Mouse (Mus musculus) thymus, adult 2 months (tissue): ENCODE measurements around the gene Zfp513. TPM values are rescaled to one million over a fixed set of nuclear protein-coding genes. Genes with fewer than 3 reads are reported as not detected.

ENCODE experiments used
- DNase-seq: peaks from one replicate; pipeline ENCODE4 v3.0.0; 2021
- H3K27ac ChIP-seq: fragments of 200-500 bp; 2 replicates; pipeline ENCODE4 v1.5.1; 2012; ENCODE audit warnings: low read length, control low read depth; ENCODE audit not compliant: control insufficient read depth, insufficient read depth
- H3K27me3 ChIP-seq: fragments of 200-500 bp; 2 replicates; pipeline ENCODE4 v1.6.1; 2012; ENCODE audit warnings: mild to moderate bottlenecking, low read length, moderate library complexity, mixed read lengths; ENCODE audit not compliant: control insufficient read depth, insufficient read depth
- H3K36me3 ChIP-seq: fragments of 200-500 bp; 2 replicates; pipeline ENCODE4 v1.6.1; 2012; ENCODE audit warnings: mild to moderate bottlenecking, low read length, moderate library complexity; ENCODE audit not compliant: control insufficient read depth, insufficient read depth
- H3K4me1 ChIP-seq: fragments of 200-500 bp; replicated peaks from 2 replicates; pipeline ENCODE4 v1.6.1; 2012; ENCODE audit warnings: low read length; ENCODE audit not compliant: control insufficient read depth, insufficient read depth
- H3K4me3 ChIP-seq: fragments of 200-500 bp; 2 replicates; pipeline ENCODE4 v1.5.1; 2012; ENCODE audit warnings: mild to moderate bottlenecking, low read length, control low read depth, moderate library complexity; ENCODE audit not compliant: control insufficient read depth, insufficient read depth
- CTCF ChIP-seq: fragments of 200-500 bp; IDR thresholded peaks from 2 replicates; pipeline ENCODE4 v1.5.1; 2012; ENCODE audit warnings: mild to moderate bottlenecking, control low read depth, low read length, moderate library complexity, borderline replicate concordance; ENCODE audit not compliant: control insufficient read depth, poor library complexity, insufficient read depth; ENCODE audit errors: extremely low read depth
- POLR2A ChIP-seq: fragments of 200-500 bp; IDR thresholded peaks from 2 replicates; pipeline ENCODE4 v1.6.1; 2012; ENCODE audit warnings: mild to moderate bottlenecking, low read length, control low read depth, moderate library complexity; ENCODE audit not compliant: control insufficient read depth, poor library complexity, insufficient read depth; ENCODE audit errors: extremely low read depth
- WGBS: fragments of 180-500 bp; shearing (Covaris S2); methylation state at CpG from one replicate; pipeline ENCODE4 v1.1.7; 2018; 5-methylcytosine and 5-hydroxymethylcytosine counted together
- polyA plus RNA-seq: library from polyadenylated mRNA; depleted of rRNA; stranded (reverse); fragments of >200 nt; gene quantifications from 2 replicates; pipeline ENCODE4 v1.2.3, GENCODE M21; 2012

Gene Zfp513
- polyA plus RNA-seq, 1 experiment: 88.5 TPM

GRCm38 (mm10) chr5:31192045-31192938 is 9.8 kb downstream of the Zfp513 start:
- Histone ChIP-seq H3K4me3 (peak overlapping the region; percentile 66), H3K27ac (peak overlapping the region; percentile 45), H3K27me3 (no peaks in the 10 kb centered on the region), H3K36me3 (peaks cover 47% of the 10 kb centered on the region), H3K4me1 (peaks cover 4% of the 10 kb centered on the region)
- WGBS: 7% methylated on average over 42 of the region's 42 CpGs
- DNase-seq: no peak
- no peak for TF ChIP-seq POLR2A
- TF ChIP-seq CTCF: no peak

- no peak overlapping the region for H3K27ac ChIP-seq
- DNase-seq: no peak
- no peaks in the 10 kb centered on the region for H3K27me3 ChIP-seq
- TF ChIP-seq POLR2A (no peak), CTCF (no peak)
- WGBS: 98% methylated on average over 9 of the region's 9 CpGs
- H3K4me3 ChIP-seq: no peak overlapping the region
- H3K4me1 ChIP-seq: peaks cover 4% of the 10 kb centered on the region
- H3K36me3 ChIP-seq: peaks cover 31% of the 10 kb centered on the region
Observed at GRCm38 (mm10) chr5:31190201-31190600, 11.9 kb downstream of the Zfp513 start.

GRCm38 (mm10) chr5:31188223-31188840 is 13.8 kb downstream of the Zfp513 start:
- TF ChIP-seq CTCF (no peak), POLR2A (no peak)
- Histone ChIP-seq H3K4me1 (peaks cover 4% of the 10 kb centered on the region), H3K4me3 (no peak overlapping the region), H3K27ac (no peak overlapping the region), H3K36me3 (peaks cover 27% of the 10 kb centered on the region), H3K27me3 (no peaks in the 10 kb centered on the region)
- WGBS: 80% methylated on average over 4 of the region's 4 CpGs
- DNase-seq: no peak

DNA sequence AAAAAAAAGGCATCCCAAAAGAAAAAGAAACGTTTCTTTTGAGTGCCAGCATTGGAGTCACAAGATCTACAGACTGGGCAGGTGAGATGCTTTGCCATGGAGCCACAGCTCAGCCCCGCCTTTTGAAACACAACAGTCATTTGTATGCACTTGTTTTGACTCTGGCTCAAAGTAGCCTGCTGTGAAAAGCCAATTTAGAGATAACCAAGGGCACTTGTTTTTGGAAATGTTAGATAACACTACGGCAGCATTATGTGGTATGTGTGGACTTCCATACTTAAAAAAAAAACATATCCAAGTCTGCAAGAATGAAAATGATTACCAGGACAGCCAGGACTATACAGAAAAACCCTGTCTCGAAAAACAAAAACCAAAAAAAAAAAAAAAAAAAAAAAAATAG is 18.4 kb downstream of the Zfp513 start:
- DNase-seq: no peak
- Histone ChIP-seq H3K36me3 (peaks cover 13% of the 10 kb centered on the region), H3K27me3 (no peaks in the 10 kb centered on the region), H3K4me1 (peaks cover 4% of the 10 kb centered on the region), H3K4me3 (no peak overlapping the region), H3K27ac (no peak overlapping the region)
- no peak for TF ChIP-seq POLR2A
- no peak for TF ChIP-seq CTCF
- 74% methylated on average over 4 of the region's 4 CpGs for WGBS

DNA sequence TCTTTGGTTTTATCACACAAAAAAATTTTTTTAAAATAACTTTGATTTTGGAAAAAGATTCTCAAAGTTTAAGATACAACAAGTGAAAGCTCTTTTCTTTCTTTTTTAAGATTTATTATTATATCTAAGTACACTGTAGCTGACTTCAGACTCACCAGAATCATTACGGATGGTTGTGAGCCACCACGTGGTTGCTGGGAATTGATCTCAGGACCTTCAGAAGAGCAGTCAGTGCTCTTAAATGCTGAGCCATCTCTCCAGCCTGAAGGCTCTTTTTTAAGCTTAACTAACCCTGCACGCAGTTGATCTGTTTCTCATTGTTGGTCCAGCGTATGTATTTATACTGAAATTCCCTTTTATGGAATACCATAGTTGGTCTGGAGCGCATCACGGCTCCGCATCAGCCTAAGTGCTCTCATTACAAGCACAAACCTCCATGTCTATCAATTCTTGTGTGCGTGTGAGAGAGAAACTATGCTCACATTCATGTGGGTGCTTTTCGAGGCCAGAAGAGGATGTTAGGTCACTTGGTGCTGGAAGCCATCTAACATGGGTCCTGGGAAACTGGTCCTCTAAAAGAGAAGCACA is 20.8 kb downstream of the Zfp513 start:
- TF ChIP-seq POLR2A (no peak), CTCF (no peak)
- peaks cover 4% of the 10 kb centered on the region for H3K4me1 ChIP-seq
- no peak overlapping the region for H3K4me3 ChIP-seq
- H3K27me3 ChIP-seq: no peaks in the 10 kb centered on the region
- no peaks in the 10 kb centered on the region for H3K36me3 ChIP-seq
- H3K27ac ChIP-seq: no peak overlapping the region
- 96% methylated on average over 9 of the region's 9 CpGs for whole genome bisulfite sequencing
- DNase-seq: no peak

DNA sequence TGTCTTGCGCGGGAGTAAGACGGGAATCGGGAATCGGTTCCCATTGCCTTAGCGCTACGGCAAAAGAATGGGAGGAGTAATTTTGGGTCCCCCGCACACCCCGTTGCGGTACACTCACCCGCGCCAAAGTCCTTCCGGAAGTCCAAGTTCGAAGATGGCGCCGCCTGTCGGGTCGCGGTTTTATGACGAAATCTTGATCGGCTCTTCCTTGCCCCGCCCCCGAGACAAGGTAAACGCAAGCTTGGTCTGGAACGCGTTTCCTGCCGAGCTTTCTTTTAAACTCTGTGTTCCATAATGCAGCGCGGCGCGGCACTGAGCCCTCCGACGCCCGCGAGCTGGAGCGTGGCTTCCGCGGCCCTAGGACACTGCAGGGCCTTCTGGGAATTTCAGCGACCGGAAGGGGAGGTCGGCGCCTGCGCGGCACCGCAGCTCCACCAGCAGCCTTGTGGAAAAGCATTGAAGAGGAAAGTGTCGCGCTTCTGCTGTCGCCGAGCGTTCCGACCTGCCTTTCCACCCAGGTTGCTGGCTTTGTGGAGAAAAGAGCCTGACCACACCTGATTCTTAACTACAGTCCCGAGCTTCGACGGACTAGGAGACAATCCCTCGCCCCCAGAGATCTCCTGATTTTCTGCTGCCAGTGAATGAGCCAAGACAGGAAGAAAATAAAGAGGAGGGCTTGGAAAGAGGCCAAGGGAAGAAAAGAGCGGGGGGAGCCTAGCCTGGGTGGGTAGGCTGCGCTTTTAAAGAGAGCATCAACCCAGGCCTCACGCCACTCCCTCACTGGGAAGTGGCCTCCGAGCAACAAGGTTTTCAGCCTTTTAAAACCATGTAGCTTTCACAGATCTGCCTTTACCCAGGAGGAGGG is 22.1 kb downstream of the Zfp513 start, which contains the start of the genes Gm29609 and Gtf3c2:
TSS of gene Gm29609 (minus strand) at position 146 of the 865 bp plus-strand sequence.
TSS of gene Gtf3c2 (minus strand) at position 379 of the 865 bp plus-strand sequence.
- Histone ChIP-seq H3K4me1 (peaks cover 4% of the 10 kb centered on the region), H3K27me3 (no peaks in the 10 kb centered on the region), H3K4me3 (peak within 1 kb of the TSS; percentile 85), H3K36me3 (no peaks in the 10 kb centered on the region), H3K27ac (peak within 1 kb of the TSS; percentile 96)
- DNase-seq: peak; percentile 96
- TF ChIP-seq CTCF (0 out of 2 replicates have a peak, but pooled peaks have one; percentile 45), POLR2A (peak; percentile 90)
- under 1% methylated on average over 59 of the region's 59 CpGs for WGBS
